Mouse (Mus musculus): ENCODE measurements at regions not wholly inside any gene's neighbourhood (a gene's known extent, or its start where the extent isn't known, plus 50 kb on each side); places are given as distances from the start of the nearest gene placed in this dataset.

DNA sequence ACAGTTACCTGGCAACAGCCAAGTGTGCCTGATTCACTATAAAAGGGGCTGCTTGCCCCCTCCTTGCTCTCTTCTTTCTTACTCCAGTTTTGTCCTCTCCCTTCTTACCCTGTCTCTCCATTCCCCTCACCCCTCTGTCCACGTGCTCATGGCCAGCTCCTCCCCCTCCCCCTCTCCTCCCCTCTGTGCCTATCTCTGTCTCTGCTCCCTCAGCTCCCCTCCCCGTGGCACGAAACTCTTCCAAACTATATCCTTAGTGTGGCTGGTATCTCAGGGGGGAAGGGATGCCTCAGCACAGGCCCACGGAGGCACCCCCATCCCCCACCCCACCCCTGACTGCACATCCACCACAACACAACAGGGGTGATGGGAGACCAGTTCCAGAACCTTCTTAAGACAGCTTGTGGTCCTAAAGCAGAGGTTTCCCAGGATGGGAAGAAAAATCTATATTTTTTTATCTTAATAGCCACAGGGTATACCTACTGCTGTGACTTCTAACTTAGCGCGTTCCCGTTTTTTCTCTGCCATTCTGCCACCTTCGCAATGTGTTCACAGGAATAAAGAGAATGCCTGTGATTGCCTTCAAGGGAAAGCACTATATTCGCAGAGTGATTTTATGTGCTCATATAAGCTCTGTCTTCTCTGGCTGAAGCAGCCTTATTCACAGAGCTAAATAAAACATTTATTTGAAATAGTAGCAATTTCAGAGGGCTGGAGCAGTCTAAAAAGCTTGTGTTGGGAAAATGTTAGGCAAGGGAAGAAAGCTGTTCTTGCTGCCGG is 69.1 kb upstream of the Serp2 start:
- H3K4me1 ChIP-seq (ENCODE audit: control insufficient read depth, insufficient read depth, low read length), result peaks cover 13% of the 10 kb centered on the region

DNA sequence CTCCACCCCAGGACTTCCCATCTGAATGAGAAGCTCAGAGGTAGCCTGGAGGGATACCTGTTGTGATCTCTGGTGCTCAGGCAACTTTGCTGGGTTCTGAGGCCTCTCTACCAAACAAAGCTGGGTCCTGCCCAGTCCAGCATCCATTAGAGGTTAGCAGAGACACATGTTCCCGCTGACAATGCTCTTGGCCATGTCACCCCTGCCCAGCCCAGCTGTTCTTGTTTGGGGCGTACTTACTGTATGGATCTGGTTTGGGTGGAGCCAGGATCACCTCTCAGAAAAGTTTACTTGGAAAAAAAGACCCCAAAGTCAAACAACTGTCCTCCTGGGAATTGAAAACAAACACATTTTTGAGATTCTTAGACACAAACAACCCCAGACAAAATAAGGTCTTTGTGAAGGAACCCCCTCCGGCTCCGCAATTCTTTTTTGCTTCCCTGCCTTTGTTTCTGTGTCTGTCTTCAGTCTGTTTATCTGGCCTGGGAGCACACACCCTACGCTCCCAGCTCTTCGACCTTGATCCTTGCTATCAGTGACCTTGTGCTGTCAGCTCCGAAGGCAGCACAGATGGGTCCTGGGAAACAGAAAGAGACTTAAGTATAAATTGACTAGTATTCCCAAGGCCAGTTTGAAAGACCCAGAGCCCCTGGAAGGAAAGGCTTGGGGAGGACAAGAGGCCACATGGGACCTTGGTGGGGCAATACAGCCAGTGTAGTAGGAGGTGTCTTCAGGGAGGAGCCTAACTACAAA is 68.1 kb upstream of the Serp2 start:
- Histone ChIP-seq H3K27ac (ENCODE audit: insufficient read depth, low read depth, low read length) (no peak overlapping the region), H3K4me1 (ENCODE audit: control insufficient read depth, insufficient read depth, low read length) (peaks cover 5% of the 10 kb centered on the region; the same call in 1 of the 2 replicates), H3K4me3 (ENCODE audit: insufficient read depth, low read length) (no peak overlapping the region)
- TF ChIP-seq POLR2A (IDR thresholded peaks at IDR 0.05; ENCODE audit: borderline replicate concordance, low read depth, low read length) (no peak), CTCF (IDR thresholded peaks at IDR 0.05; ENCODE audit: low read depth, low read length) (no peak)

More for the DNA sequence above, 69.1 kb upstream of the Serp2 start:
- no peak overlapping the region for H3K4me3 ChIP-seq (ENCODE audit: insufficient read depth, low read length)
- H3K27ac ChIP-seq (ENCODE audit: insufficient read depth, low read depth, low read length), result no peak overlapping the region
- no peak for TF ChIP-seq POLR2A (IDR thresholded peaks at IDR 0.05; ENCODE audit: borderline replicate concordance, low read depth, low read length)
- TF ChIP-seq CTCF (IDR thresholded peaks at IDR 0.05; ENCODE audit: low read depth, low read length), result no peak

DNA sequence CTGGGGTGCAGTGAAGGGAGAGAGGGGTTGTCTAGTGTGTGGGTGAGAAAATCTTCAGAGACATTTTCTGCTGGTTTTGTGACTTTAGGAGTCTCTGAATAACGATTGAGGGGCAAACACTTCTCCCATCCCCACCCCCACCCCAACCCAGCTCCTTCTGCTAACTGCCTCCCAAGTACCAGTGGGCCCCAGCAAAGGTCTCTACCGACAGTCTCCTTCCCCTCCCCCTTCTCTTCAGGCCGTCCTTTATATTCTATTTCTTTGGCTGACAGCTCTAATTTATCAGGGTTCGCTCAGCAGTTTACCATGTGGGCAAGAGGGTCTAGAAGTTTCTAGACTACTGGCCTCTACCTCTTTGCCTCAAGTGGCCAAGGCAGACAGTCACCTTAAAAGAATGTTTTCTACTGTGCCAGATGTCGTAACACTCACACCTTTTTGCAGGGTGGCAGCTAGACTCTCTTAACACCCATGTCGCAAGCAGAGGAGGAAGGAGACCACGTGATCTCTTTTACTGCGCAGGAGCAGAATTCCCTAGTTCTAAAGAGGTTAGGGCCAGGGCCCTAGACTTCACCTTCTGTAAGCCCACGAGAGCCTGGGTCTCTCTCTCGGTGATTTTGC is 66.8 kb upstream of the Serp2 start:
- TF ChIP-seq CTCF (IDR thresholded peaks at IDR 0.05; ENCODE audit: low read depth, low read length) (no peak), POLR2A (IDR thresholded peaks at IDR 0.05; ENCODE audit: borderline replicate concordance, low read depth, low read length) (no peak)
- peaks cover 4% of the 10 kb centered on the region; the same call in 1 of the 2 replicates for H3K4me1 ChIP-seq (ENCODE audit: control insufficient read depth, insufficient read depth, low read length)
- no peak overlapping the region for H3K27ac ChIP-seq (ENCODE audit: insufficient read depth, low read depth, low read length)
- H3K4me3 ChIP-seq (ENCODE audit: insufficient read depth, low read length), result no peak overlapping the region

DNA sequence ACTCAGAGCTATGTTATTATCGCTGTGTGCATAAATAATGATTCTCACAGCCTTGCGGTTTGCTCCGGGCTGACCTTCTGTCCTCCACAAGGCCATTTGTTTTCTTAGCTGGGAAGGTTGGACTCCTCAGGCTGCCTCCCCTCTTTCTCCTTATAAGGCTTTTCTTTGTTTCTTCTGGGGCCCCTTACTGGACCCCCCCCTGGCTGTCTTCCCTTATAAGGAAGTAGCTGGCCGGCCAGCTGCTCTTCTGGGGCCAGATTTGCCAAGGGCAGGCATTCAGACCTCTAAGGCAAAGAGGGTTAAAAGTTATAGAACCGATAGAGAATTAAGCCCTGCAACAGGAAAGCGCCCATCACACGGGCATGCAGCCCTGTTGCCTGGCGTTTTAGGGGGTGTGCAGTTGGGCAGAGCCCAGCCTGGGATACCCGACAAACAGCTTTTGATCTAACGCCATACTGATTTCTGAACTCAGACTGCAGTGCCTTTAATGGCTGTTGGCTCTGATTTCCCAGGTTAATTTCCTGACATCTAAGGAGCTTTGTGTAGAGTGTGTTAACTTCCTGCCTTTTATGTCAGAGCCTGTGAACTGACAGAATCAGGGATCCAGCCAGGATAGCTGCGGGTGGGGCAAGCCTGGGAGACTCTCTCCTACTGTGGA is 66.1 kb upstream of the Serp2 start:
- TF ChIP-seq CTCF (IDR thresholded peaks at IDR 0.05; ENCODE audit: low read depth, low read length) (no peak), POLR2A (IDR thresholded peaks at IDR 0.05; ENCODE audit: borderline replicate concordance, low read depth, low read length) (no peak)
- Histone ChIP-seq H3K27ac (ENCODE audit: insufficient read depth, low read depth, low read length) (no peak overlapping the region), H3K4me3 (ENCODE audit: insufficient read depth, low read length) (no peak overlapping the region), H3K4me1 (ENCODE audit: control insufficient read depth, insufficient read depth, low read length) (peaks cover 4% of the 10 kb centered on the region; the same call in 1 of the 2 replicates)

DNA sequence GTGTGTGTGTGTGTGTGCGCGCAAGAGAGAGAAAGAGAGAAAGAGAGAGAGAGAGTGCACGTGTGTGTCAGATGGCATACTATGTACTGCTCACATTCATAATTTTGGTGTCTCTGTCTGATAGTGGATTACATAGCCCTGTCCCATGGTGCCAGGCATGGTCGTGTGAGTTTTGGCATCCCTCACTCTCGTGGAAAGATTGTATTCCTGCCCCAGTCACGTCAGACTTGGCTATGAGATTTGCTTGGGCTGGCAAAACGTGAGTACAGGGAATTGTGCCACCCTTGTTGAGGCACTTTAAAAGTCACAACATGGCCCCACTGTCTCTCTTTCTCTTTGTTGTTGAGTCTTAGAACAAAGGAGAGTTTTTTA is 62.3 kb upstream of the Serp2 start:
- peaks cover 7% of the 10 kb centered on the region; the same call in 1 of the 2 replicates for H3K4me1 ChIP-seq (ENCODE audit: control insufficient read depth, insufficient read depth, low read length)
- H3K27ac ChIP-seq (ENCODE audit: insufficient read depth, low read depth, low read length), result no peak overlapping the region
- TF ChIP-seq CTCF (IDR thresholded peaks at IDR 0.05; ENCODE audit: low read depth, low read length) (no peak), POLR2A (IDR thresholded peaks at IDR 0.05; ENCODE audit: borderline replicate concordance, low read depth, low read length) (no peak)
- no peak overlapping the region for H3K4me3 ChIP-seq (ENCODE audit: insufficient read depth, low read length)

DNA sequence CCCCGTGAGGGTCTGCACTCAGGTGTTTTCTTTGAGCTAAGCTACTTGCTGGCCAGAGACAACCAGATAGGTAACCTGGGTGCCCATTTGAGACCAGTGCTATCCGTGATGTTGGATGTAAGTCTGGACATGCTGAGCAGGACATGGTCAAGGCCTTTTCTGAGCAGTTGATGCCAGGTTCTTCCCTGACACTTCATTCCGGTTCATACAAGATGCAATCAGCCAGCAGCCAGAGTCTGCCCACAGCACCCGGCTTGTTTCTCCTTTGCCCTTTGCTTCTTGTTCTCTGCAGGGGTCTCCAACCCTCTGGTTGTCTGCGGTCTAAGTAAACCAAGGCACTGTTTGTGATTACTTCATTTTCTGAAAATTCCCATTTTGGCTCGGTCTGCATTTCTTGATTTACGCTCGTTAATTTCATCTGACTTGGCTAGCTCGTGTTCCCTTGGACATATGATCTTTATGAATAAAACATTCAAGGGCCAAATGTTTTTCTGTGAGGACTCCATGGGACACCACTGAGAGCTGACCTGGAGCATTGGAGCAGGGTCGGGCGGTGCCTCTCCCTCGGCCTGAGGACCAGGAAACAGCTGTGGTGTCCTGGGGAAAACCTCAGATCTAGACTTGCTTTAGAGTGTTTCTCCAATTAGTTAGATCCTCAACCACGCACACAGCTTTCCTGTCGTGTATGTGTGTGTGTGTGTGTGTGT is 61.8 kb upstream of the Serp2 start:
- no peak for TF ChIP-seq POLR2A (IDR thresholded peaks at IDR 0.05; ENCODE audit: borderline replicate concordance, low read depth, low read length)
- no peak for TF ChIP-seq CTCF (IDR thresholded peaks at IDR 0.05; ENCODE audit: low read depth, low read length)
- H3K4me1 ChIP-seq (ENCODE audit: control insufficient read depth, insufficient read depth, low read length), result peaks cover 3% of the 10 kb centered on the region; the same call in 1 of the 2 replicates
- no peak overlapping the region for H3K27ac ChIP-seq (ENCODE audit: insufficient read depth, low read depth, low read length)
- no peak overlapping the region for H3K4me3 ChIP-seq (ENCODE audit: insufficient read depth, low read length)

DNA sequence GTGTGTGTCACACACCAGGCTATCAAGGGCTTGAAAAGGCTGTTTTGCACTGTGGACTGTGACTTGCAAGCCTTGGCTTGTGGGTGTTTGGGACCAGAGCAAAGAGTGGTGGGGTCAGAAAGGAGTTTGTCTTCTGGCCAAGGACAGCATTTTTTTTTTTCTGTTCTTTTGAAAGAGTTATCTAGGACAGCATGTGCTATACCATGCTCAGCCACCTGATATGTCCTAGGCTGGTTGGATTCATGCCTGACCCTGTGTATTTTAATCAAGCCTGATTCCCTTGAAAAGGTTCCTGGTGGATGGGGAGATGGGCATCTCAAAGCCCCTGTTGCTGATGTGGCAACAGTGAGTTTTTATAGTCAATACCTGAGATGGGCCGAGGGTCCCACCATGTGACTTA is 61.2 kb upstream of the Serp2 start:
- no peak overlapping the region for H3K27ac ChIP-seq (ENCODE audit: insufficient read depth, low read depth, low read length)
- TF ChIP-seq CTCF (IDR thresholded peaks at IDR 0.05; ENCODE audit: low read depth, low read length) (no peak), POLR2A (IDR thresholded peaks at IDR 0.05; ENCODE audit: borderline replicate concordance, low read depth, low read length) (no peak)
- peaks cover 3% of the 10 kb centered on the region; the same call in 1 of the 2 replicates for H3K4me1 ChIP-seq (ENCODE audit: control insufficient read depth, insufficient read depth, low read length)
- H3K4me3 ChIP-seq (ENCODE audit: insufficient read depth, low read length), result no peak overlapping the region

DNA sequence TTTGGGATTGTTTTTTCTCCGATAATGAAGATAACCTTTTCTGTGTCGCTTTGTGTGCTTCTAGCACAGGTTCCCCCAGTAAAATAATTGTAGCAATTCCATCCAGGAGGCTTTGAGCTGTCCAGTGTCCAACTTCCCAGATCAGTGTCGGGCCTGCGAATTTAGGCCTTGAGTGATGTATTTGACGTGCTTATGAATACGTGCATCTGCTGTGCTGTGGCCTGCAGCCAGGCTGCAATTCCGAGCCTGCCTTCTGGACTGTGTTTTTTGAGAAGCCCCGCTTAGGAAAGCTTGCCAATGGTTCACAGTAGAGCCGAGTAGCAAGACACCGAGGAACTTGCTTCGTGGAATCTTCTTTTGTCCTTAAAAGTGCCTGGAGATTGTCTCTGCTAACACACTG is 60.8 kb upstream of the Serp2 start:
- H3K4me1 ChIP-seq (ENCODE audit: control insufficient read depth, insufficient read depth, low read length), result peaks cover 3% of the 10 kb centered on the region; the same call in 1 of the 2 replicates
- no peak overlapping the region for H3K27ac ChIP-seq (ENCODE audit: insufficient read depth, low read depth, low read length)
- TF ChIP-seq CTCF (IDR thresholded peaks at IDR 0.05; ENCODE audit: low read depth, low read length), result no peak
- TF ChIP-seq POLR2A (IDR thresholded peaks at IDR 0.05; ENCODE audit: borderline replicate concordance, low read depth, low read length), result no peak
- H3K4me3 ChIP-seq (ENCODE audit: insufficient read depth, low read length), result no peak overlapping the region

DNA sequence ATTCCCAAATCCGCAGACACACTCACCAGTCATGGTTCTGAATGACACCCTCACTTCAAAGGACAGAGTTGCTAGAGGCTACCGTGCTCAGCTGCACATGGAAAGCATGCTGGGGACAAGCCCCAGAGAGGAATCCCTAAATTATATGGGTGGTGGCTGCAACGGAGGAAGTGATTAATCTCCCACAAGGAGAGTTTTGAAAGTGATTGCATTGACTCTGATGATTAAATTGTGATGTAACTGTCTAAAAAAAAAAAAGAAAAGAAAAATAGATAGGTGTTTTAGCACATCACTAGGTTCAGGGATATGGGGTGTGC is 59.6 kb upstream of the Serp2 start:
- no peak for TF ChIP-seq CTCF (IDR thresholded peaks at IDR 0.05; ENCODE audit: low read depth, low read length)
- no peak for TF ChIP-seq POLR2A (IDR thresholded peaks at IDR 0.05; ENCODE audit: borderline replicate concordance, low read depth, low read length)
- no peak overlapping the region for H3K4me3 ChIP-seq (ENCODE audit: insufficient read depth, low read length)
- H3K4me1 ChIP-seq (ENCODE audit: control insufficient read depth, insufficient read depth, low read length), result peaks cover 3% of the 10 kb centered on the region
- no peak overlapping the region for H3K27ac ChIP-seq (ENCODE audit: insufficient read depth, low read depth, low read length)

Data from bone marrow macrophage, adult 2 months (primary cell).